Mouse (Mus musculus) heart, postnatal 0 days (tissue): ENCODE measurements around the gene Arhgef28. TPM values are rescaled to one million over a fixed set of nuclear protein-coding genes. Genes with fewer than 3 reads are reported as not detected.
"Not testable (repeated sequence)": the region's sequence is repeated elsewhere in the genome, so short reads cannot be mapped to it uniquely, and the experiment has no call there.

ENCODE experiments used
- ATAC-seq: fragments of 200-750 bp; cut with Nextera tagmentation; 2 replicates; pipeline ENCODE4 v1.8.0; 2017; ENCODE audit warnings: low read depth, moderate number of reproducible peaks, moderate library complexity; ENCODE audit not compliant: insufficient read depth
- DNase-seq: peaks from one replicate; pipeline ENCODE4 v3.0.0-alpha.2; 2016; ENCODE audit warnings: low spot score
- H3K27ac ChIP-seq: fragments of 300-500 bp; sonication (generic); 2 replicates; pipeline ENCODE4 v1.5.1; 2014; ENCODE audit warnings: low read depth, mild to moderate bottlenecking
- H3K27me3 ChIP-seq: fragments of 300-500 bp; sonication (generic); 2 replicates; pipeline ENCODE4 v1.6.1; 2014; ENCODE audit warnings: low read length, mixed read lengths; ENCODE audit not compliant: control insufficient read depth, insufficient read depth
- H3K36me3 ChIP-seq: fragments of 300-500 bp; sonication (generic); replicated peaks from 2 replicates; pipeline ENCODE4 v1.6.1; 2014; ENCODE audit warnings: low read length, mixed read lengths; ENCODE audit not compliant: control insufficient read depth, insufficient read depth
- H3K4me1 ChIP-seq: fragments of 300-500 bp; sonication (generic); 2 replicates; pipeline ENCODE4 v1.6.1; 2014; ENCODE audit warnings: antibody characterized with exemption; ENCODE audit not compliant: control insufficient read depth, insufficient read depth
- H3K4me2 ChIP-seq: fragments of 300-500 bp; sonication (generic); 2 replicates; pipeline ENCODE4 v1.6.1; 2014; ENCODE audit warnings: low read depth, mild to moderate bottlenecking, low read length, moderate library complexity
- H3K4me3 ChIP-seq: fragments of 300-500 bp; sonication (generic); 2 replicates; pipeline ENCODE4 v1.5.1; 2014; ENCODE audit warnings: low read depth, low read length
- H3K9ac ChIP-seq: fragments of 300-500 bp; sonication (generic); replicated peaks from 2 replicates; pipeline ENCODE4 v1.6.1; 2014; ENCODE audit warnings: low read depth, low read length, mixed read lengths
- H3K9me3 ChIP-seq: fragments of 300-500 bp; sonication (generic); replicated peaks from 2 replicates; pipeline ENCODE4 v1.6.1; 2016; ENCODE audit warnings: low read length; ENCODE audit not compliant: control insufficient read depth
- CTCF ChIP-seq: IDR thresholded peaks from 2 replicates; pipeline ENCODE4 v1.5.1; 2016; ENCODE audit warnings: antibody characterized with exemption, control low read depth, low read depth
- EP300 ChIP-seq: IDR thresholded peaks from 2 replicates; pipeline ENCODE4 v1.6.1; 2016; ENCODE audit warnings: antibody characterized with exemption, low read depth
- WGBS: fragments of 180-500 bp; shearing (Covaris S2); extraction: QIAGEN DNeasy Blood & Tissue Kit; methylation state at CpG from one replicate; pipeline ENCODE4 v1.1.7; 2014; 5-methylcytosine and 5-hydroxymethylcytosine counted together
- polyA plus RNA-seq: library from polyadenylated mRNA; unstranded; fragments of >200 nt; fragmentation: Nextera tagmentation; extraction: Ambion mirVana; gene quantifications from 2 replicates; pipeline ENCODE4 v1.2.1, GENCODE M21; 2015
- total RNA-seq: library from RNA; depleted of rRNA; stranded (reverse); fragments of >200 nt; gene quantifications from 2 replicates; pipeline ENCODE4 v1.2.3, GENCODE M21; 2014; ENCODE audit warnings: low replicate concordance

Arhgef28 gene
- total and polyA plus RNA-seq, 2 experiments from 2014 or later = 6.9 to 10.5 TPM

- Histone ChIP-seq H3K27ac (no peak overlapping the region), H3K4me3 (no peak overlapping the region), H3K9ac (no peak overlapping the region), H3K36me3 (no peaks in the 10 kb centered on the region), H3K4me2 (no peak overlapping the region), H3K9me3 (no peaks in the 10 kb centered on the region), H3K4me1 (no peaks in the 10 kb centered on the region), H3K27me3 (no peaks in the 10 kb centered on the region)
- TF ChIP-seq EP300 = no peak
- TF ChIP-seq CTCF = no peak
- no peak for DNase-seq
- ATAC-seq = no peak
- WGBS = 79% methylated on average over 5 of the region's 5 CpGs
Observed at GRCm38 (mm10) chr13:98111531-98111930, 94.7 kb downstream of the Arhgef28 start.

- Histone ChIP-seq H3K4me3 (no peak overlapping the region), H3K4me1 (no peaks in the 10 kb centered on the region), H3K9ac (no peak overlapping the region), H3K27ac (no peak overlapping the region), H3K9me3 (no peaks in the 10 kb centered on the region), H3K27me3 (no peaks in the 10 kb centered on the region), H3K4me2 (no peak overlapping the region), H3K36me3 (no peaks in the 10 kb centered on the region)
- TF ChIP-seq CTCF = no peak
- no peak for TF ChIP-seq EP300
- ATAC-seq (no peak), DNase-seq (no peak)
- 74% methylated on average over 2 of the region's 2 CpGs for WGBS
Observed at GRCm38 (mm10) chr13:98111021-98111420, 95.2 kb downstream of the Arhgef28 start.

- H3K4me1 ChIP-seq, H3K9ac ChIP-seq, H3K27me3 ChIP-seq, H3K27ac ChIP-seq, H3K36me3 ChIP-seq, H3K9me3 ChIP-seq, H3K4me3 ChIP-seq, DNase-seq, H3K4me2 ChIP-seq, ATAC-seq: not testable (repeated sequence)
- 80% methylated on average over 3 of the region's 3 CpGs for WGBS
Observed at GRCm38 (mm10) chr13:98108481-98108880, 97.8 kb downstream of the Arhgef28 start.

- Histone ChIP-seq H3K4me1 (no peaks in the 10 kb centered on the region), H3K27me3 (no peaks in the 10 kb centered on the region), H3K27ac (no peak overlapping the region), H3K4me3 (no peak overlapping the region), H3K9ac (no peak overlapping the region), H3K9me3 (no peaks in the 10 kb centered on the region), H3K36me3 (no peaks in the 10 kb centered on the region), H3K4me2 (no peak overlapping the region)
- DNase-seq (no peak), ATAC-seq (no peak)
- TF ChIP-seq EP300 (no peak), CTCF (no peak)
- WGBS = 67% methylated on average over 2 of the region's 2 CpGs
Observed at GRCm38 (mm10) chr13:98107621-98108020, 98.6 kb downstream of the Arhgef28 start.

- H3K4me3 ChIP-seq = no peak overlapping the region
- H3K27ac ChIP-seq = no peak overlapping the region
- whole genome bisulfite sequencing = 62% methylated on average over 4 of the region's 4 CpGs
- no peaks in the 10 kb centered on the region for H3K9me3 ChIP-seq
- TF ChIP-seq CTCF = no peak
- TF ChIP-seq EP300 = no peak
- H3K36me3 ChIP-seq = no peaks in the 10 kb centered on the region
- no peak for DNase-seq
- no peak overlapping the region for H3K9ac ChIP-seq
- no peak; the same call in 1 of the 2 replicates for ATAC-seq
- H3K27me3 ChIP-seq = no peaks in the 10 kb centered on the region
- no peaks in the 10 kb centered on the region for H3K4me1 ChIP-seq
- no peak overlapping the region for H3K4me2 ChIP-seq
Observed at GRCm38 (mm10) chr13:98095966-98096365, 110.3 kb downstream of the Arhgef28 start.

- WGBS = 85% methylated on average over 3 of the region's 3 CpGs
- ATAC-seq = no peak
- DNase-seq = no peak
- H3K27me3 ChIP-seq = no peaks in the 10 kb centered on the region
- no peaks in the 10 kb centered on the region for H3K36me3 ChIP-seq
- H3K4me1 ChIP-seq = no peaks in the 10 kb centered on the region
- H3K9me3 ChIP-seq = no peaks in the 10 kb centered on the region
- H3K27ac ChIP-seq = no peak overlapping the region
- H3K4me3 ChIP-seq = no peak overlapping the region
- no peak overlapping the region for H3K9ac ChIP-seq
- H3K4me2 ChIP-seq = no peak overlapping the region
- no peak for TF ChIP-seq CTCF
Observed at GRCm38 (mm10) chr13:98094332-98094731, 111.9 kb downstream of the Arhgef28 start.
